Mouse (Mus musculus) urinary bladder, adult 2 months (tissue): Measurements from ENCODE around the gene Ttyh1. TPM values are rescaled to one million over a fixed set of nuclear protein-coding genes. Genes with fewer than 3 reads are reported as not detected.

Experiments used
- DNase-seq: peaks from one replicate; pipeline ENCODE4 v3.0.0; 2022; ENCODE audit warnings: low spot score
- polyA plus RNA-seq: library from polyadenylated mRNA; depleted of rRNA; stranded (reverse); fragments of >200 nt; gene quantifications from 2 replicates; pipeline ENCODE4 v1.2.3, GENCODE M21; 2012

Gene Ttyh1
- polyA plus RNA-seq, 1 experiment = 5.0 TPM

- no peak for DNase-seq
These were observed 3.6 kb downstream of the Ttyh1 start for GRCm38 (mm10) chr7:4122783-4123182.

- DNase-seq = no peak
These were observed 4.5 kb downstream of the Ttyh1 start for GRCm38 (mm10) chr7:4123732-4124131.

- DNase-seq = no peak
These were observed 5.1 kb downstream of the Ttyh1 start for GRCm38 (mm10) chr7:4124315-4124759.

- no peak for DNase-seq
These were observed 5.6 kb downstream of the Ttyh1 start for GRCm38 (mm10) chr7:4124856-4125255.

- no peak for DNase-seq
These were observed 6.1 kb downstream of the Ttyh1 start for GRCm38 (mm10) chr7:4125306-4125705.

- no peak for DNase-seq
These were observed 8.0 kb downstream of the Ttyh1 start for GRCm38 (mm10) chr7:4126992-4127785.

GRCm38 (mm10) chr7:4127894-4128293 lies 8.7 kb downstream of the Ttyh1 start:
- no peak for DNase-seq

GRCm38 (mm10) chr7:4128860-4129259 lies 9.7 kb downstream of the Ttyh1 start:
- no peak for DNase-seq

GRCm38 (mm10) chr7:4130686-4131452 lies 11.7 kb downstream of the Ttyh1 start:
- peak; percentile 50 for DNase-seq

GRCm38 (mm10) chr7:4131964-4132363 lies 12.8 kb downstream of the Ttyh1 start:
- DNase-seq = no peak

GRCm38 (mm10) chr7:4132581-4132980 lies 13.4 kb downstream of the Ttyh1 start:
- no peak for DNase-seq

GRCm38 (mm10) chr7:4132998-4133397 lies 13.8 kb downstream of the Ttyh1 start:
- no peak for DNase-seq

- no peak for DNase-seq
These were observed 15.7 kb downstream of the Ttyh1 start for GRCm38 (mm10) chr7:4134911-4135310.

GRCm38 (mm10) chr7:4136404-4136770 lies 17.2 kb downstream of the Ttyh1 start:
- DNase-seq = peak; percentile 38

- peak; percentile 99 for DNase-seq
These were observed 17.7 kb downstream of the Ttyh1 start, which contains the start of gene Leng8 for GRCm38 (mm10) chr7:4136771-4137531. TSS of gene Leng8 (plus strand) at chr7:4137039.

GRCm38 (mm10) chr7:4137746-4138145 lies 18.5 kb downstream of the Ttyh1 start:
- DNase-seq = no peak

GRCm38 (mm10) chr7:4138181-4138580 lies 19.0 kb downstream of the Ttyh1 start:
- no peak for DNase-seq

- DNase-seq = no peak
These were observed 19.5 kb downstream of the Ttyh1 start for GRCm38 (mm10) chr7:4138671-4139070.

GRCm38 (mm10) chr7:4139391-4139790 lies 20.2 kb downstream of the Ttyh1 start:
- DNase-seq = peak; percentile 21

GRCm38 (mm10) chr7:4141648-4142325 lies 22.6 kb downstream of the Ttyh1 start:
- DNase-seq = no peak

- no peak for DNase-seq
These were observed 23.7 kb downstream of the Ttyh1 start for GRCm38 (mm10) chr7:4142796-4143445.
